ENCODE assay signal across 9 mouse cellular contexts in the genomic region with DNA sequence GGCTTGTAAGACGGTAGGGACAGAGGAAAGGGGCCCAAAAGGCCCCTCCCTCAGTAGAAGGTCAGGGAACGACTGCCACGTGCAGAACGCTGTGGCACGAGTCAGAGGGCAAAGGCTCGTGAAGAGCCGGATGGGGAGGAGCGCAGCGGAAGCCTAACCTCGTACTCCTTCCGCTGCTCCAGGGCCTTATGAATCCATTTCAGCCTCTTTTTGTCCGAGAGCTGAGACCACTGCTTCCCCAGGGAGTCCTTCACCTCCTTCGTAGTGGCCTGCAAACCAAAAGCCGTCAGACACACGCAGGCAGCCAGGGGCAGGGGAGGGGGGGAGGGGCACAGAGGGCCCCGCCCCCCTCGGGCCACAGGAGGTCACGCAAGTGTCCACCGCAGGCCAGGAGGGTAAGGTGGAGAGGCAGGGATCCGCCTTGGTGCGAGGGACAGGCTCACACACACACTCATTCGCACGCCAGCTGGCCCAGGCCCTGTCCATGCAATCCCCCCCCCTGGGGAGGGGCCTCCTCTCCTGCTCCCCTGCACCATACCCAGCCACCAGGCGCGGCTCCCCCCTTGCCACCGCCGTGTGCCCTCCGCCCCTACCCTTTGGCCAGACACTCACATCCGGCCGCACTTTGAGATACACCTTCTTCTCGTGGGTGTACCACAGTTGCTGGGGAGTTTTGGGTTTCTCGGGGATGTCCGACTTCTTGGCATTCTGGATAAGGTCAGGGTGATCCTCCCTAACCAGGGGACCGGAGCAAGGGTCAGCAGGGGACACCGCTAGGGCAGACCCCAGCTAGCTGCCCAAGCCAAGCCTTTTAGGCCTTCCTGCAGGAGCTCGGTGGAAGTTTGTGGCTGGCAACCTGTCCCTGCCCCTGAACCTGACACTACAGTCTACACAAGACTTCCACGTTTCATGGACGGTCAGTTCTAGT. TPM values are rescaled to one million over a fixed set of nuclear protein-coding genes. Genes with fewer than 3 reads are reported as not detected.
DNase-seq lines count a peak whose midpoint lies in the region; ATAC-seq and TF ChIP-seq lines count a peak whose summit lies in the region.
"Had no signal": no experiment of that assay in that cellular context is flagged by ENCODE, and none has a peak within 500 bp of the region (broad histone marks: within the 10 kb centered on the region; RNA-seq: fewer than 3 reads in every experiment).

No protein-coding gene starts in this region.

- peak overlapping the region; percentile 54 for H3K27ac ChIP-seq in liver, embryonic 11.5 days (ENCODE audit: low read depth, low read length)

- peak overlapping the region; percentile 69; the same call in 1 of the 2 replicates for H3K4me3 ChIP-seq in G1E (ENCODE audit: low read depth, low read length)
- H3K4me3 ChIP-seq in liver, embryonic 11.5 days (ENCODE audit: low read depth, low read length), result peak overlapping the region; percentile 57
- H3K4me3 ChIP-seq: lung, embryonic 15.5 days had no signal

- no peaks in the 10 kb centered on the region for H3K27me3 ChIP-seq in G1E (ENCODE audit: insufficient read depth, low read length)
- no peaks in the 10 kb centered on the region for H3K27me3 ChIP-seq in liver, embryonic 11.5 days (replicated peaks; ENCODE audit: control insufficient read depth, insufficient read depth, low read length)
- H3K27me3 ChIP-seq: lung, embryonic 15.5 days had no signal

- H3K4me1 ChIP-seq in G1E (ENCODE audit: insufficient read depth, low read depth, low read length), result peaks cover 91% of the 10 kb centered on the region
- peaks cover 43% of the 10 kb centered on the region for H3K4me1 ChIP-seq in liver, embryonic 11.5 days (replicated peaks; ENCODE audit: control insufficient read depth, insufficient read depth, low read length)

- peak; percentile 30 for DNase-seq in kidney, adult 18-20 months
- DNase-seq in kidney, adult 8-10 months, result no peak
- no peak for DNase-seq in G1E (ENCODE audit: low spot score)
- DNase-seq in embryo, embryonic 11 days, result peak; percentile 35
- no peak for DNase-seq in liver, embryonic 11.5 days (ENCODE audit: low spot score)
- DNase-seq in Muller cell, postnatal 12 days (ENCODE audit: inconsistent ontology term), result no peak
- no peak for DNase-seq in urinary bladder, postnatal 4 days (ENCODE audit: low spot score in 2 of 2)
- DNase-seq in B cell, adult 2 months, result no peak

- peak overlapping the region; percentile 76 for H3K9ac ChIP-seq in liver, embryonic 11.5 days (ENCODE audit: low read depth, low read length)
- H3K9ac ChIP-seq: lung, embryonic 15.5 days had no signal

- 41% methylated on average over 38 of the region's 38 CpGs for WGBS in liver, embryonic 11.5 days

- H3K4me2 ChIP-seq in liver, embryonic 11.5 days, result peak overlapping the region; percentile 86

- H3K36me3 ChIP-seq in G1E (replicated peaks), result peaks cover 99% of the 10 kb centered on the region
- peaks cover 46% of the 10 kb centered on the region for H3K36me3 ChIP-seq in liver, embryonic 11.5 days (ENCODE audit: control insufficient read depth, insufficient read depth, low read length)

- H3K9me3 ChIP-seq in G1E (replicated peaks), result no peaks in the 10 kb centered on the region
- no peaks in the 10 kb centered on the region for H3K9me3 ChIP-seq in liver, embryonic 11.5 days (ENCODE audit: control insufficient read depth, low read length)
- H3K9me3 ChIP-seq: lung, embryonic 15.5 days had no signal

- no peak for ATAC-seq in G1E (ENCODE audit: extremely low read depth, insufficient number of reproducible peaks, low FRiP score, poor library complexity, severe bottlenecking)
- ATAC-seq in liver, embryonic 11.5 days (replicated peaks; ENCODE audit: low FRiP score), result peak; percentile 7; the same call in 1 of the 2 replicates

- TF ChIP-seq CTCF in G1E (IDR thresholded peaks at IDR 0.05; ENCODE audit: low read depth, low read length), result no peak

RNA-seq across cellular contexts. Expression of a gene that starts 8.5 kb away (rescaled TPM):
- total RNA-seq in G1E (2014; fragmentation: Nextera tagmentation) (69.7 and 74.7 TPM in 2 replicates), G1E (2017) (133 and 151 TPM in 2 replicates)
- 179 and 180 TPM in 2 replicates for polyA plus RNA-seq in G1E (2012)
- 104 and 108 TPM in 2 replicates for polyA plus RNA-seq in liver, embryonic 11.5 days (2014; fragmentation: Nextera tagmentation; extraction: Ambion mirVana)

RNA-seq across cellular contexts. Expression of a gene that starts 14.6 kb away (rescaled TPM):
- total RNA-seq in G1E (2014; fragmentation: Nextera tagmentation) (24.4 and 29.9 TPM in 2 replicates), G1E (2017) (24.0 and 24.7 TPM in 2 replicates)
- polyA plus RNA-seq in G1E (2012), result 60.0 and 65.2 TPM in 2 replicates
- polyA plus RNA-seq in liver, embryonic 11.5 days (2014; fragmentation: Nextera tagmentation; extraction: Ambion mirVana), result 11.4 and 14.7 TPM in 2 replicates

RNA-seq across cellular contexts. Expression of a gene that starts 26.3 kb away (rescaled TPM):
- 17.9 and 24.4 TPM in 2 replicates for total RNA-seq in G1E (2014; fragmentation: Nextera tagmentation)
- total RNA-seq in G1E (2017), result 30.3 and 32.4 TPM in 2 replicates
- 27.2 and 27.6 TPM in 2 replicates for polyA plus RNA-seq in G1E (2012)
- polyA plus RNA-seq in liver, embryonic 11.5 days (2014; fragmentation: Nextera tagmentation; extraction: Ambion mirVana), result 41.6 and 44.8 TPM in 2 replicates

RNA-seq across cellular contexts. Expression of a gene that starts 42.5 kb away (rescaled TPM):
- not detected in 2 replicates for total RNA-seq in G1E (2014; fragmentation: Nextera tagmentation)
- 0.05 TPM in 1 of 2 replicates, not detected in the other for total RNA-seq in G1E (2017)
- polyA plus RNA-seq in G1E (2012), result not detected in 2 replicates
- polyA plus RNA-seq in liver, embryonic 11.5 days (2014; fragmentation: Nextera tagmentation; extraction: Ambion mirVana), result 0.05 and 0.12 TPM in 2 replicates

RNA-seq across cellular contexts. Expression of a gene that starts 55.0 kb away (rescaled TPM):
- total RNA-seq in G1E (2014; fragmentation: Nextera tagmentation) (5.9 and 596 TPM in 2 replicates), G1E (2017) (1.1 and 1.5 TPM in 2 replicates)
- 2.3 and 2.9 TPM in 2 replicates for polyA plus RNA-seq in G1E (2012)
- 191 and 229 TPM in 2 replicates for polyA plus RNA-seq in liver, embryonic 11.5 days (2014; fragmentation: Nextera tagmentation; extraction: Ambion mirVana)

Comparison
In these comparisons a context has a peak if more than half of its experiments do, and no peak if none do; other contexts are left out.
1. DNase-seq: peak in kidney, adult 18-20 months (single experiment) and embryo, embryonic 11 days (single experiment); none in kidney, adult 8-10 months (0 of 2), G1E (single experiment), liver, embryonic 11.5 days (single experiment), Muller cell, postnatal 12 days (single experiment), urinary bladder, postnatal 4 days (0 of 2) and B cell, adult 2 months (0 of 2).